In genomic region chr11:75410591-75410990, GRCm38 (mm10) we compare ENCODE assay signal across 24 mouse cellular contexts. TPM values are rescaled to one million over a fixed set of nuclear protein-coding genes. Genes with fewer than 3 reads are reported as not detected.
DNase-seq lines count a peak whose midpoint lies in the region; ATAC-seq and TF ChIP-seq lines count a peak whose summit lies in the region.
"Had no signal": no experiment of that assay in that cellular context is flagged by ENCODE, and none has a peak within 500 bp of the region (broad histone marks: within the 10 kb centered on the region; RNA-seq: fewer than 3 reads in every experiment).

No protein-coding gene starts in this region.

- peak; percentile 85 for DNase-seq in heart, adult 11 months
- no peak for DNase-seq in heart, postnatal 10 days
- no peak for DNase-seq in liver, postnatal 0 days
- no peak for DNase-seq in liver
- DNase-seq in thymus, postnatal 0 days (ENCODE audit: low spot score): peak; percentile 55
- DNase-seq in gastrocnemius, adult 18-20 months (ENCODE audit: low spot score): no peak
- DNase-seq in Muller cell, postnatal 12 days (ENCODE audit: inconsistent ontology term): no peak
- DNase-seq: adrenal gland, postnatal 10 days; cerebellum, adult 18-20 months; kidney, adult 11 months; lung, postnatal 10 days; right cerebral cortex, postnatal 14 days had no signal

- no peak for TF ChIP-seq EP300 in liver, postnatal 0 days (IDR thresholded peaks at IDR 0.05; ENCODE audit: low read depth)

- H3K4me3 ChIP-seq in liver, postnatal 0 days (ENCODE audit: low read depth, low read length): no peak overlapping the region
- H3K4me3 ChIP-seq in midbrain, embryonic 16.5 days (ENCODE audit: low read depth, low read length): no peak overlapping the region
- H3K4me3 ChIP-seq: heart, embryonic 13.5 days; hindbrain, embryonic 12.5 days; neural tube, embryonic 12.5 days had no signal

- peaks cover 18% of the 10 kb centered on the region for H3K36me3 ChIP-seq in liver, postnatal 0 days (replicated peaks; ENCODE audit: insufficient read depth, low read length)
- H3K36me3 ChIP-seq in midbrain, embryonic 16.5 days (ENCODE audit: control insufficient read depth, insufficient read depth, low read length): no peaks in the 10 kb centered on the region
- H3K36me3 ChIP-seq: hindbrain, embryonic 12.5 days; neural tube, embryonic 12.5 days had no signal

- no peak overlapping the region for H3K9ac ChIP-seq in liver, postnatal 0 days (replicated peaks)
- no peak overlapping the region for H3K9ac ChIP-seq in midbrain, embryonic 16.5 days (ENCODE audit: low read depth, low read length)
- H3K9ac ChIP-seq: heart, embryonic 13.5 days; hindbrain, embryonic 12.5 days; neural tube, embryonic 12.5 days had no signal

- no peaks in the 10 kb centered on the region for H3K27me3 ChIP-seq in liver, postnatal 0 days (ENCODE audit: insufficient read depth, low read length)
- H3K27me3 ChIP-seq in midbrain, embryonic 16.5 days (ENCODE audit: control insufficient read depth, insufficient read depth, low read depth, low read length): no peaks in the 10 kb centered on the region
- H3K27me3 ChIP-seq: heart, embryonic 13.5 days; hindbrain, embryonic 12.5 days; neural tube, embryonic 12.5 days had no signal

- intact Hi-C loops in heart, postnatal 10 days (cut with DNase I): no loop called here

- no peak for TF ChIP-seq CTCF in liver, postnatal 0 days (IDR thresholded peaks at IDR 0.05; ENCODE audit: low read depth)

- H3K4me1 ChIP-seq in liver, postnatal 0 days (ENCODE audit: insufficient read depth): peaks cover 13% of the 10 kb centered on the region
- no peaks in the 10 kb centered on the region for H3K4me1 ChIP-seq in midbrain, embryonic 16.5 days (ENCODE audit: control insufficient read depth, insufficient read depth, low read length)

- no peak overlapping the region for H3K4me2 ChIP-seq in liver, postnatal 0 days (ENCODE audit: low read depth, low read length)
- no peak overlapping the region for H3K4me2 ChIP-seq in midbrain, embryonic 16.5 days (ENCODE audit: low read length)
- H3K4me2 ChIP-seq: heart, embryonic 13.5 days; hindbrain, embryonic 12.5 days; midbrain, embryonic 11.5 days; neural tube, embryonic 12.5 days had no signal

- peak overlapping the region; percentile 34; the same call in 1 of the 2 replicates for H3K27ac ChIP-seq in liver, postnatal 0 days (ENCODE audit: low read depth)
- H3K27ac ChIP-seq in midbrain, embryonic 16.5 days (ENCODE audit: low read length): no peak overlapping the region
- H3K27ac ChIP-seq: heart, embryonic 13.5 days; hindbrain, embryonic 12.5 days; neural tube, embryonic 12.5 days; stomach, postnatal 0 days had no signal

- H3K9me3 ChIP-seq in liver, postnatal 0 days (ENCODE audit: low read length): no peaks in the 10 kb centered on the region
- no peaks in the 10 kb centered on the region for H3K9me3 ChIP-seq in midbrain, embryonic 16.5 days (replicated peaks; ENCODE audit: control insufficient read depth, low read length, poor library complexity, severe bottlenecking)
- H3K9me3 ChIP-seq: heart, embryonic 13.5 days; hindbrain, embryonic 12.5 days; neural tube, embryonic 12.5 days had no signal

- WGBS in liver, postnatal 0 days (ENCODE audit: insufficient replicate concordance): 80% methylated on average over 7 of the region's 7 CpGs
- 93% methylated on average over 7 of the region's 7 CpGs for WGBS in midbrain, embryonic 16.5 days

- ATAC-seq in liver, postnatal 0 days: no peak
- no peak for ATAC-seq in midbrain, embryonic 16.5 days
- ATAC-seq: forebrain, embryonic 14.5 days had no signal

RNA-seq across cellular contexts. Expression of gene Serpinf1, which starts 11.9 kb away (rescaled TPM):
- total RNA-seq in heart, postnatal 10 days (2021): 10 to 100 TPM; 23.6 to 29.0 TPM
- polyA plus RNA-seq in liver, postnatal 0 days (2015; fragmentation: Nextera tagmentation; extraction: Ambion mirVana): 823 and 833 TPM in 2 replicates
- polyA plus RNA-seq in thymus, postnatal 0 days (2015; fragmentation: Nextera tagmentation; extraction: Ambion mirVana): 44.9 and 47.7 TPM in 2 replicates
- 28.5 and 31.8 TPM in 2 replicates for polyA plus RNA-seq in midbrain, embryonic 16.5 days (2015; fragmentation: Nextera tagmentation; extraction: Ambion mirVana)
- total RNA-seq in gastrocnemius, adult 18-20 months (2021): 10 to 100 TPM; 50.2 to 64.1 TPM
- total RNA-seq: MEL had no signal

RNA-seq across cellular contexts. Expression of gene Serpinf2, which starts 28.8 kb away (rescaled TPM):
- total RNA-seq in heart, postnatal 10 days (2021): not detected
- polyA plus RNA-seq in liver, postnatal 0 days (2015; fragmentation: Nextera tagmentation; extraction: Ambion mirVana): 975 and 1,049 TPM in 2 replicates
- 0.10 TPM in 1 of 2 replicates, not detected in the other for polyA plus RNA-seq in thymus, postnatal 0 days (2015; fragmentation: Nextera tagmentation; extraction: Ambion mirVana)
- polyA plus RNA-seq in midbrain, embryonic 16.5 days (2015; fragmentation: Nextera tagmentation; extraction: Ambion mirVana): not detected in 2 replicates
- under 1 TPM in 1 of 2 experiments, not detected in 1; 0.36 TPM for total RNA-seq in gastrocnemius, adult 18-20 months (2021)
- total RNA-seq: granulocyte monocyte progenitor cell, adult 5-6 weeks; heart, postnatal 25 days; left cerebral cortex, postnatal 25 days; MEL had no signal
- polyA plus RNA-seq: embryonic facial prominence, embryonic 14.5 days; forebrain, embryonic 14.5 days; hindbrain, embryonic 12.5 days; midbrain, embryonic 11.5 days had no signal

RNA-seq across cellular contexts. Expression of gene Wdr81, which starts 43.9 kb away (rescaled TPM):
- 1 to 10 TPM; 7.8 to 8.3 TPM for total RNA-seq in heart, postnatal 10 days (2021)
- 8.4 and 9.5 TPM in 2 replicates for polyA plus RNA-seq in liver, postnatal 0 days (2015; fragmentation: Nextera tagmentation; extraction: Ambion mirVana)
- polyA plus RNA-seq in thymus, postnatal 0 days (2015; fragmentation: Nextera tagmentation; extraction: Ambion mirVana): 5.7 and 5.9 TPM in 2 replicates
- polyA plus RNA-seq in midbrain, embryonic 16.5 days (2015; fragmentation: Nextera tagmentation; extraction: Ambion mirVana): 7.4 and 7.6 TPM in 2 replicates
- total RNA-seq in gastrocnemius, adult 18-20 months (2021): 1 to 10 TPM; 4.5 to 5.5 TPM

RNA-seq across cellular contexts. Expression of gene Tlcd2, which starts 50.9 kb away (rescaled TPM):
- 1 to 10 TPM; 8.1 to 9.3 TPM for total RNA-seq in heart, postnatal 10 days (2021)
- 34.2 and 35.6 TPM in 2 replicates for polyA plus RNA-seq in liver, postnatal 0 days (2015; fragmentation: Nextera tagmentation; extraction: Ambion mirVana)
- polyA plus RNA-seq in thymus, postnatal 0 days (2015; fragmentation: Nextera tagmentation; extraction: Ambion mirVana): 9.7 and 13.8 TPM in 2 replicates
- polyA plus RNA-seq in midbrain, embryonic 16.5 days (2015; fragmentation: Nextera tagmentation; extraction: Ambion mirVana): 1.9 TPM in 2 replicates
- total RNA-seq in gastrocnemius, adult 18-20 months (2021): 1 to 10 TPM; 2.6 to 2.9 TPM

Comparison
In these comparisons a context has a peak if more than half of its experiments do, and no peak if none do; other contexts are left out.
1. DNase-seq: peak in heart, adult 11 months (single experiment) and thymus, postnatal 0 days (single experiment); none in heart, postnatal 10 days (0 of 2), liver, postnatal 0 days (single experiment), liver (single experiment), gastrocnemius, adult 18-20 months (single experiment) and Muller cell, postnatal 12 days (single experiment).
2. RNA of gene Serpinf1, which starts 11.9 kb away (polyA plus RNA-seq): 823 to 833 TPM in liver, postnatal 0 days; 44.9 to 47.7 TPM in thymus, postnatal 0 days and 28.5 to 31.8 TPM in midbrain, embryonic 16.5 days; every median in the first group is over 10 times any median in the second.
3. RNA of gene Serpinf2, which starts 28.8 kb away (polyA plus RNA-seq): 975 to 1,049 TPM in liver, postnatal 0 days; 0.10 TPM in thymus, postnatal 0 days and not detected in midbrain, embryonic 16.5 days; every median in the first group is over 100 times any median in the second.